Mouse (Mus musculus): ENCODE measurements around the gene Btd.

- TF ChIP-seq CTCF (IDR thresholded peaks at IDR 0.05; ENCODE audit: borderline replicate concordance, control insufficient read depth, extremely low read depth, insufficient read depth, low read length, poor library complexity) = no peak
- no peak for TF ChIP-seq POLR2A (IDR thresholded peaks at IDR 0.05; ENCODE audit: control insufficient read depth, extremely low read depth, insufficient read depth, low read length, poor library complexity)
Measured at GRCm38 (mm10) chr14:31696206-31696984, 55.6 kb downstream of the Btd start.

Data from thymus, adult 2 months (tissue).